Mouse (Mus musculus): Measurements from ENCODE around the gene Traf7. TPM values are rescaled to one million over a fixed set of nuclear protein-coding genes. Genes with fewer than 3 reads are reported as not detected.

Traf7 gene
- polyA plus RNA-seq, 1 experiment from 2014 or later, result 83.4 TPM

- WGBS, result under 1% methylated on average over 48 of the region's 48 CpGs
- peak; percentile 91 for ATAC-seq (ENCODE audit: low FRiP score, low read depth)
- H3K27ac ChIP-seq, result peak within 1 kb of the TSS; percentile 92
Measured at GRCm38 (mm10) chr17:24478663-24479380, 48.9 kb downstream of the Traf7 start, which contains the start of gene Mlst8. Mlst8 (minus strand) TSS chr17:24479078.

DNA sequence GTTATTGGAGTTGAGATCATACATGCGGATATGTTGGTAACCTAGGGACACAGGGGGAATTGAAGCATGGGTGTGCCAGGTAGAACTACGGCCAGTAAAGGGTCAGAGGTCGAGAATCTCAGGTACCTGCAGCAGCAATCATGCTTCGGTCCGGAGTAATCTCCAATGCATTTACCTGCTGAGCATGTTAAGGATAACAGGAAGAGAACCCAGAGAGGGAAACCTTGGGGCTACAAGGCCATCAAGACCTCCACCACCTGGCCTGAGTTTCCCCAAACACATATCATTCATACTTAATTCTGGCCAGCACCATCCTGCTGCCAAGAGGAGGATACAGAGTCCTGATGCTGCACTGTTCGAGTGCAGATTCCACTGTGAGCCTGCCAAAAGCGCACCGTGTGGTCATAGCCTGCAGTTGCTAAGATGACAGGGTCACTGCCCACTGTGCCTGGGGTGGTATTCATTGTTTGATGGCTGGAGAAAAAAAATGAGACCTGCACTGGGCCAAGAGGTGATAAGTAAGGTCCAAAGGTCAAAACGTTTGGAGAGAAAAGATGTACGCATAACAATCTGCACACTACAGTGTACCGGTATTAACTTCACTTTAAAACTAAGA is 49.6 kb downstream of the Traf7 start:
- H3K4me1 ChIP-seq, result peaks cover 24% of the 10 kb centered on the region
- no peaks in the 10 kb centered on the region for H3K9me3 ChIP-seq
- peak overlapping the region; percentile 68 for H3K4me3 ChIP-seq
- peak overlapping the region; percentile 74 for H3K9ac ChIP-seq
- 56% methylated on average over 11 of the region's 11 CpGs for WGBS
- ATAC-seq (ENCODE audit: low FRiP score, low read depth), result peak; percentile 49
- H3K27me3 ChIP-seq (replicated peaks), result no peaks in the 10 kb centered on the region
- no peak overlapping the region for H3K27ac ChIP-seq
- peak overlapping the region; percentile 62 for H3K4me2 ChIP-seq (replicated peaks)
- H3K36me3 ChIP-seq, result peaks cover 38% of the 10 kb centered on the region

More at GRCm38 (mm10) chr17:24478663-24479380, 48.9 kb downstream of the Traf7 start, which contains the start of gene Mlst8:
- peaks cover 35% of the 10 kb centered on the region for H3K36me3 ChIP-seq
- peak within 1 kb of the TSS; percentile 74 for H3K9ac ChIP-seq
- H3K4me1 ChIP-seq, result peaks cover 18% of the 10 kb centered on the region
- no peaks in the 10 kb centered on the region for H3K9me3 ChIP-seq
- peak within 1 kb of the TSS; percentile 62 for H3K4me2 ChIP-seq (replicated peaks)
- H3K4me3 ChIP-seq, result peak within 1 kb of the TSS; percentile 68
- H3K27me3 ChIP-seq (replicated peaks), result no peaks in the 10 kb centered on the region

DNA sequence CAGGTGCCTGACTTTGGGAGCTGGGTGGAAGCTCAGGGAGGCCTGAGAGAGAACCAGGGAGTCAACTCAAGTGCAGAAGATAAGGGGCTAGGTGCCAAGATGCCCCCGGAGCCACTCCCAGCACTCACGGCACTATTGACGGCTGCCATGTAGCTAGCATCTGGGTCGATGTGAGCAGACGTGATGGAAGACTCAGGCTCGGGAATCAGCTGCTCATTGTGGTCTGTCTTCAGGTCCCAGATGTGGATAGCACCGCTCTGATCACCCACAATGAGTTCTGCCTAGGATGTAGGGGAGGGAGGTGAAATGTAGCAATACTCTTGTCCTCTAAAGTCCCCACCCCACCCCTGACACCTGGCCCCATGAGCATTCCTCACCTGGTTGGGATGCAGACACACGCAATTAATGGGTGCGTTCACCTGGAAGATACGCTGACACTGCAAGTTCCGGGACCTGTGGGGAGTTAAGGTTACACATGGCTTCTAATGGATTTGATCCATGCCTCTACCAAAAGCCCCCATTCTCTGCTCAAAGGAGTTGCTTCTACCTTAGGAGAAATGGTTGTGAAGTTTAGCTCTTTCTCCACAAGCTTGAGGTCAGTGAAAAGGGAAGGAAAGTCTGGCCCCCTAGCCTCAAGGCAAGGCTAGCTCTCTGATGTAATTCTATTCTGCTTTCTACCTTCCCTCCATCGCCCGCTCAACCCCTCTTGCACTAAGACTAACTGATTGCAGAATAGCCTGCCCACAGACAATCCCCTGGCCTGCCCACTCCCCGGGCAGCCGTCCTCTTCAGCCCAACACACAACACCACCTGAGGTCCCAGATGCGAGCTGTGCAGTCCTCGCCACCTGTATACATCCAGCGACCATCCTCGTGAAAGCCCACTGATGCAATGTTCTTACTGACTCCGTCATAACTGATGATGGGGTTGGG is 50.4 kb downstream of the Traf7 start:
- WGBS, result 95% methylated on average over 20 of the region's 20 CpGs
- no peak overlapping the region for H3K27ac ChIP-seq
- H3K9ac ChIP-seq, result peak overlapping the region; percentile 74
- H3K4me3 ChIP-seq, result no peak overlapping the region
- no peaks in the 10 kb centered on the region for H3K27me3 ChIP-seq (replicated peaks)
- no peak for ATAC-seq (ENCODE audit: low FRiP score, low read depth)
- H3K4me2 ChIP-seq (replicated peaks), result peak overlapping the region; percentile 62
- H3K36me3 ChIP-seq, result peaks cover 38% of the 10 kb centered on the region
- H3K9me3 ChIP-seq, result no peaks in the 10 kb centered on the region
- H3K4me1 ChIP-seq, result peaks cover 32% of the 10 kb centered on the region

DNA sequence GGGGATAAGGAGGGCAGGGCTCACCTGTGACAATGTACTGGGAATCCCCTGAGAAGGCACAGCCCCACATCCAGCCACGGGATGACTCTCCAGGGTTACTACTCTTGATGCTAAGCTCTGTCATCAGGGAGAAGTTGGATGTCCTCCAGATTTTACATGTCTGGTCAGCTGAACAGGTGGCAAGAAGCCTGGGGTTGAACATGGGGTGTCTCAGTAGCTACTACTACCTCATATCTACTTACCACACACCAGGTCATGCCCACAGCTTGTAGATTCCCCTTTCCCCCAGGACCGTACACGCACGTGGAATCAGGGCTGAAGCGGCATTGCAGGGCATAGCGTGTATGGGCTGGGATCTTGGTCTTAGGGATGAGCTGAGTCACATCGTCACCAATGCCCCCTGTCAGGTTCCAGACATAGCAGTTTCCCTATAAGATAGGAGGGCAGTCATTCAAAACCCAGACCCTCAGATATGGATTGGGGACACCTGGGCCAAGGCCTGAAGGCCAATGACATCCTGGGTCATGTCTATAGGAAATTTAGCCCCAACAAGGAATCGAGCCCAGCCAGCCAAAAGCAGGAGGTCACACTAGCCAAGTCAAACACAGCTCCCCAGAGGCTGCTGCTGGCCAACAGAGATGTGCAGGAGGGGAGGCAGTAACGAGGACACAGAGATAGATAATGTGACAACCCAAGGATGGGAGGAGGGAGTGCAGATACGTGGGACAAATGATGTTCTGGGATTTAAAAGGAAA is 51.5 kb downstream of the Traf7 start:
- Histone ChIP-seq H3K36me3 (peaks cover 38% of the 10 kb centered on the region), H3K9ac (no peak overlapping the region), H3K27me3 (replicated peaks) (no peaks in the 10 kb centered on the region), H3K4me2 (replicated peaks) (no peak overlapping the region), H3K9me3 (no peaks in the 10 kb centered on the region), H3K4me3 (no peak overlapping the region), H3K27ac (no peak overlapping the region), H3K4me1 (peaks cover 43% of the 10 kb centered on the region)
- 96% methylated on average over 10 of the region's 10 CpGs for WGBS
- ATAC-seq (ENCODE audit: low FRiP score, low read depth), result no peak

DNA sequence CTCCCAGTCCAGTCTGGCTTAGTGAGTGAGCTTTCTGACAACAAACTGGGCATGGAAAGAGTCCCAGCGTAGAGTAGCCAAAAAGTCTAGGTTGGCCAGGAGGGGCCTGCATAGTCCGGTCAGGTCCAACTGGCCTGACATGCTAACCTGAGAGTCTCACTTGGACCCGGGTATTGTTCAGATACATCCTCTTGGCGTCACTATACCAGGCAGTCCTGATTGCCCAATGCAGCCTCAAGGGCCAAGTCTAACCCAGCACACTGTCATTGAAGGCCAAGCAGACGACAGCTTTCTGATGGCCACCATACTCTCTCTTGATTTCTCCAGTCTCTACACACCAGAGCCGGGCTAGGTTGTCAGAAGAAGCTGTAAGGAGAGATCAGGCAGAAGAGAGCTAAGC is 52.2 kb downstream of the Traf7 start:
- Histone ChIP-seq H3K27me3 (replicated peaks) (no peaks in the 10 kb centered on the region), H3K9me3 (no peaks in the 10 kb centered on the region), H3K27ac (no peak overlapping the region), H3K4me1 (peaks cover 48% of the 10 kb centered on the region), H3K4me2 (replicated peaks) (no peak overlapping the region), H3K9ac (no peak overlapping the region), H3K4me3 (no peak overlapping the region), H3K36me3 (peaks cover 38% of the 10 kb centered on the region)
- ATAC-seq (ENCODE audit: low FRiP score, low read depth), result no peak
- WGBS, result 90% methylated on average over 6 of the region's 6 CpGs

DNA sequence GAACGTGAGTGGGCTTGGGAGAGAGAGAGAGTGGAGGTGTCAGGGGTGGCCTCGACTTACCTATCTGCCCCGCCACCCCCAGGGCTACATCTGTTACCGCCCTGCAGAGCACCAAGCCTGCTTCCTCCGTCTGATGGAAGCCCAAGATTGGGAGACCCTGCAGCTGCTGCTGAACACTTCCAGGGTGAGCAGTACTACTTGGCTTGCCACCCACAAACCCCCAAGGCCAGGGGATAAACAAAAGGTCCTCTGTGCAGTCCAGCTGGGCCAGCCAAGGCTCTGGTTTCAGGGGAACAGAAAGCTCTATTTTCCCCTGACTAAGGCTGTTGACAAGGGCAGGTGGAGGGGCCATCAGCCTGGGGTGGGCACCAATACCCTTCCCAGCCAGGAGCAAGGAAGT is 53.2 kb downstream of the Traf7 start:
- Histone ChIP-seq H3K27ac (no peak overlapping the region), H3K4me2 (replicated peaks) (no peak overlapping the region), H3K4me1 (peaks cover 45% of the 10 kb centered on the region), H3K36me3 (peaks cover 38% of the 10 kb centered on the region), H3K9ac (no peak overlapping the region), H3K4me3 (no peak overlapping the region), H3K27me3 (replicated peaks) (no peaks in the 10 kb centered on the region), H3K9me3 (no peaks in the 10 kb centered on the region)
- ATAC-seq (ENCODE audit: low FRiP score, low read depth), result no peak
- WGBS, result 77% methylated on average over 5 of the region's 5 CpGs

GRCm38 (mm10) chr17:24473612-24474275 is 54.0 kb downstream of the Traf7 start, which contains the start of gene Bricd5:
Bricd5 (plus strand) TSS chr17:24473884.
- peaks cover 38% of the 10 kb centered on the region for H3K36me3 ChIP-seq
- no peak within 1 kb of the TSS for H3K4me3 ChIP-seq
- H3K4me1 ChIP-seq, result peaks cover 45% of the 10 kb centered on the region
- no peaks in the 10 kb centered on the region for H3K27me3 ChIP-seq (replicated peaks)
- whole genome bisulfite sequencing, result 73% methylated on average over 6 of the region's 6 CpGs
- ATAC-seq (ENCODE audit: low FRiP score, low read depth), result no peak
- H3K9ac ChIP-seq, result no peak within 1 kb of the TSS
- peak within 1 kb of the TSS; percentile 100 for H3K4me2 ChIP-seq (replicated peaks)
- no peaks in the 10 kb centered on the region for H3K9me3 ChIP-seq
- no peak within 1 kb of the TSS for H3K27ac ChIP-seq

DNA sequence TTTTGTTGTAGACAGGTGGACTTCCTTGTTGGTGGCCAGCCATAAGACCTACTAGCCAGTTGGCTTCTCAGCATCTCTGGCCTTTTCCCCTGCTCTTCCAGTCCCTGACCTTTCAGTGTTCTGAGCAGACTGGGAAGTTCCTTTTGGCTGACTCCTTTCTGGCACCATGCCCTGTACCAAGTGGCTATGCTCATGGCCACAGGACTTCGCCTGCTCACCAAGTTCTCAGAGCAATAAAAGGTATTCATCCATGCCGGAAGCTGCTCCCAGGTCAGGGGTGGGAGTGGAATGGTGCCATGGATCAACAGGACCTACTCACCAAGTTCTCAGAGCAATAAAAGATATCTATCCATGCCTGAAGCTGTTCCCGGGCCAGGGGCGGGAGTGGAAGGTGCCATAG is 55.2 kb downstream of the Traf7 start:
- ATAC-seq (ENCODE audit: low FRiP score, low read depth), result no peak
- H3K4me2 ChIP-seq (replicated peaks), result peak overlapping the region; percentile 100
- no peak overlapping the region for H3K27ac ChIP-seq
- peaks cover 36% of the 10 kb centered on the region for H3K4me1 ChIP-seq
- H3K4me3 ChIP-seq, result peak overlapping the region; percentile 13; the same call in 1 of the 2 replicates
- H3K9me3 ChIP-seq, result no peaks in the 10 kb centered on the region
- no peaks in the 10 kb centered on the region for H3K27me3 ChIP-seq (replicated peaks)
- WGBS, result 74% methylated on average over 4 of the region's 4 CpGs
- no peak overlapping the region for H3K9ac ChIP-seq
- peaks cover 38% of the 10 kb centered on the region for H3K36me3 ChIP-seq

DNA sequence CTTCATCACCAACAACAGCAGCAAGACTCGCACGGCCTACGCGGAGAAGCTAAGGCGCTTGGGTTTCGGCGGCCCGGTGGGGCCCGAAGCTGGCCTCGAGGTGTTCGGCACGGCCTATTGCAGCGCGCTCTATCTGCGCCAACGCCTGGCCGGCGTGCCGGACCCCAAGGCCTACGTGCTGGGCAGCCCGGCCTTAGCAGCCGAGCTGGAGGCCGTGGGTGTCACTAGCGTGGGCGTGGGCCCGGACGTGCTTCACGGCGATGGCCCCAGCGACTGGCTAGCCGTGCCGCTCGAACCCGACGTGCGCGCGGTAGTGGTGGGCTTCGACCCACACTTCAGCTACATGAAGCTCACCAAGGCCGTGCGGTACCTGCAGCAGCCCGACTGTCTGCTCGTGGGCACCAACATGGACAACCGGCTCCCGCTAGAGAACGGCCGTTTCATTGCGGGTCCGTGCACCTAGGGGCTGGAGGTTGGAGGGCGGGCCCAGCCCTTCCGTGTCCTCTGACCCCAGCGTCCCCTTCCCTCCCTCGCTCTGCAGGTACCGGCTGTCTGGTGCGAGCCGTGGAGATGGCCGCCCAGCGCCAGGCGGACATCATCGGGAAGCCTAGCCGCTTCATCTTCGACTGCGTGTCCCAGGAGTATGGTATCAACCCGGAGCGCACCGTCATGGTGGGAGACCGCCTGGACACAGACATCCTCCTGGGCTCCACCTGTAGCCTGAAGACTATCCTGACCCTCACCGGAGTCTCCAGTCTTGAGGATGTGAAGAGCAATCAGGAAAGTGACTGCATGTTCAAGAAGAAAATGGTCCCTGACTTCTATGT is 56.8 kb downstream of the Traf7 start:
- WGBS, result under 1% methylated on average over 68 of the region's 68 CpGs
- ATAC-seq (ENCODE audit: low FRiP score, low read depth), result peak; percentile 43
- no peaks in the 10 kb centered on the region for H3K9me3 ChIP-seq
- peak overlapping the region; percentile 88 for H3K9ac ChIP-seq
- peak overlapping the region; percentile 68; the same call in 1 of the 2 replicates for H3K27ac ChIP-seq
- H3K4me2 ChIP-seq (replicated peaks), result peak overlapping the region; percentile 100
- H3K4me3 ChIP-seq, result peak overlapping the region; percentile 84
- peaks cover 36% of the 10 kb centered on the region for H3K4me1 ChIP-seq
- H3K27me3 ChIP-seq (replicated peaks), result no peaks in the 10 kb centered on the region
- peaks cover 25% of the 10 kb centered on the region for H3K36me3 ChIP-seq

GRCm38 (mm10) chr17:24469910-24470602 is 57.7 kb downstream of the Traf7 start, which contains the start of the genes E4f1 and Pgp:
E4f1 (minus strand) TSS chr17:24470313.
Pgp (plus strand) TSS chr17:24470392.
- Histone ChIP-seq H3K4me1 (peaks cover 36% of the 10 kb centered on the region), H3K4me2 (replicated peaks) (peak within 1 kb of the TSS; percentile 100), H3K36me3 (peaks cover 16% of the 10 kb centered on the region), H3K4me3 (peak within 1 kb of the TSS; percentile 84), H3K9me3 (no peaks in the 10 kb centered on the region), H3K27me3 (replicated peaks) (no peaks in the 10 kb centered on the region), H3K9ac (peak within 1 kb of the TSS; percentile 88), H3K27ac (peak within 1 kb of the TSS; percentile 68; the same call in 1 of the 2 replicates)
- WGBS, result under 1% methylated on average over 75 of the region's 75 CpGs
- ATAC-seq (ENCODE audit: low FRiP score, low read depth), result peak; percentile 98
